Mouse (Mus musculus) midbrain, embryonic 11.5 days (tissue): ENCODE measurements around the gene Marveld2. TPM values are rescaled to one million over a fixed set of nuclear protein-coding genes. Genes with fewer than 3 reads are reported as not detected.

Source experiments
- ATAC-seq: fragments of 200-750 bp; cut with Nextera tagmentation; 2 replicates; pipeline ENCODE4 v1.8.0; 2017; ENCODE audit warnings: moderate TSS enrichment, moderate library complexity; ENCODE audit not compliant: low FRiP score
- DNase-seq: peaks from one replicate; pipeline ENCODE4 v3.0.0; 2015; ENCODE audit warnings: low spot score; ENCODE audit errors: missing footprints
- H3K27ac ChIP-seq: fragments of 300-500 bp; sonication (generic); 2 replicates; pipeline ENCODE4 v1.5.1; 2014; ENCODE audit warnings: low read depth, low read length
- H3K27me3 ChIP-seq: fragments of 300-500 bp; sonication (generic); 2 replicates; pipeline ENCODE4 v1.6.1; 2014; ENCODE audit warnings: mild to moderate bottlenecking, low read length, moderate library complexity, mixed read lengths; ENCODE audit not compliant: control insufficient read depth, insufficient read depth
- H3K36me3 ChIP-seq: fragments of 300-500 bp; sonication (generic); 2 replicates; pipeline ENCODE4 v1.6.1; 2014; ENCODE audit warnings: mild to moderate bottlenecking, low read length, moderate library complexity, mixed read lengths; ENCODE audit not compliant: control insufficient read depth, insufficient read depth
- H3K4me1 ChIP-seq: fragments of 300-500 bp; sonication (generic); 2 replicates; pipeline ENCODE4 v1.6.1; 2014; ENCODE audit warnings: low read length; ENCODE audit not compliant: control insufficient read depth, insufficient read depth
- H3K4me2 ChIP-seq: fragments of 300-500 bp; sonication (generic); 2 replicates; pipeline ENCODE4 v1.6.1; 2014; ENCODE audit warnings: mild to moderate bottlenecking, moderate library complexity
- H3K4me3 ChIP-seq: fragments of 300-500 bp; sonication (generic); 2 replicates; pipeline ENCODE4 v1.5.1; 2014; ENCODE audit warnings: low read depth, low read length
- H3K9ac ChIP-seq: fragments of 300-500 bp; sonication (generic); 2 replicates; pipeline ENCODE4 v1.6.1; 2014; ENCODE audit warnings: low read length
- H3K9me3 ChIP-seq: fragments of 300-500 bp; sonication (generic); 2 replicates; pipeline ENCODE4 v1.6.1; 2016; ENCODE audit warnings: low read length; ENCODE audit not compliant: control insufficient read depth
- WGBS: fragments of 180-500 bp; shearing (Covaris S2); extraction: QIAGEN DNeasy Blood & Tissue Kit; methylation state at CpG from one replicate; pipeline ENCODE4 v1.1.7; 2014; 5-methylcytosine and 5-hydroxymethylcytosine counted together
- polyA plus RNA-seq: library from polyadenylated mRNA; unstranded; fragments of >200 nt; fragmentation: Nextera tagmentation; extraction: Ambion mirVana; gene quantifications from 2 replicates; pipeline ENCODE4 v1.2.1, GENCODE M21; 2014

Gene Marveld2
- polyA plus RNA-seq, 1 experiment from 2014 or later = 1.4 TPM

DNA sequence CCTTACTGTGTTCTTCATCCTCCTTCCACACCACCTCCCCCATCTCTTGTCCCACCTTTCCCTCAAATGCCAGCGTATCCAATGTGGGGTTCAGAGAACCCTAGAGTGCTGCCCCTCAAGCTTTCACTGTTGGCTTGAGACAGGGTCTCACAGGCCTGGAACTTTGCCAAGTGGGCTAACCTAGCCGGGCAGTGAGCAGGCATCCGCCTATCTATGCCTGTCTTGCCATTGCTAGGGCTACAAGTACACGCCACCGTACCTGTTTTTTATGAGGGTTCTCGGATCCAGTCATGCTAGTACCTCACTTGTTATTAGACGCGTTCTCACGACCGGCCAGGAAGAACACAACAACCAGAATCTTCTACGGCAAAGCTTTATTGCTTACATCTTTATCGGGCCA, 28.1 kb downstream of the Marveld2 start:
- H3K36me3 ChIP-seq = no peaks in the 10 kb centered on the region
- DNase-seq (no peak), ATAC-seq (no peak)
- H3K4me1 ChIP-seq = no peaks in the 10 kb centered on the region
- H3K9ac ChIP-seq = no peak overlapping the region
- H3K27me3 ChIP-seq = no peaks in the 10 kb centered on the region
- no peak overlapping the region for H3K4me2 ChIP-seq
- no peaks in the 10 kb centered on the region for H3K9me3 ChIP-seq
- 88% methylated on average over 11 of the region's 12 CpGs for whole genome bisulfite sequencing
- H3K27ac ChIP-seq = no peak overlapping the region
- no peak overlapping the region for H3K4me3 ChIP-seq

- no peak for ATAC-seq
- no peak for DNase-seq
- WGBS = 64% methylated on average over 6 of the region's 6 CpGs
Observed at GRCm38 (mm10) chr13:100582144-100582543, 34.6 kb downstream of the Marveld2 start.

DNA sequence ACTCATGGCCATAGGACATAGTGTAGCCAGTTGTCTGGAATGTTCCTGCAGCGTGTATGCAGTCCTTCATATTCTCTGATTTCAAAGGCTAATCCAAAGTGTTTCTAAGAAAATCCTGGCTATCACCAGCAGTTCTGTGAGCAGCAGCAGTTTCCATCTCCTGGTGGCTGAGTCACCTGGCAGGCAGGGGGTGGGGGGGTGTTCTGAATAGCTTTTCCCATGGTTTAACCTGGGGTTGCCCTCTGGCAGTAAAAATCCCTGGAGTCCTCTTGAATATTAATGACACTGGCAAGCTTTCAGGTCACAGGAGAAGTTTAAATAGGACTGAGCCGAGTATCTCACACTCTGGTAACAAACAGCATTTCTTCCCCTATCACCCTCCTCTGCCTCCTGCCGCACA, 35.1 kb downstream of the Marveld2 start:
- no peak for ATAC-seq
- 45% methylated on average over 3 of the region's 3 CpGs for WGBS
- no peak overlapping the region for H3K27ac ChIP-seq
- no peak overlapping the region for H3K9ac ChIP-seq
- H3K4me1 ChIP-seq = no peaks in the 10 kb centered on the region; the same call in 1 of the 2 replicates
- H3K27me3 ChIP-seq = no peaks in the 10 kb centered on the region
- no peak overlapping the region for H3K4me2 ChIP-seq
- H3K36me3 ChIP-seq = no peaks in the 10 kb centered on the region
- H3K9me3 ChIP-seq = no peaks in the 10 kb centered on the region
- H3K4me3 ChIP-seq = no peak overlapping the region
- DNase-seq = no peak

More at GRCm38 (mm10) chr13:100582144-100582543, 34.6 kb downstream of the Marveld2 start:
- Histone ChIP-seq H3K9me3 (no peaks in the 10 kb centered on the region), H3K27me3 (no peaks in the 10 kb centered on the region), H3K4me1 (no peaks in the 10 kb centered on the region; the same call in 1 of the 2 replicates), H3K36me3 (no peaks in the 10 kb centered on the region), H3K4me2 (no peak overlapping the region), H3K27ac (no peak overlapping the region), H3K4me3 (no peak overlapping the region), H3K9ac (no peak overlapping the region)

- Histone ChIP-seq H3K4me3 (no peak overlapping the region), H3K36me3 (no peaks in the 10 kb centered on the region), H3K27ac (no peak overlapping the region), H3K4me1 (no peaks in the 10 kb centered on the region; the same call in 1 of the 2 replicates), H3K27me3 (no peaks in the 10 kb centered on the region), H3K9ac (no peak overlapping the region), H3K4me2 (no peak overlapping the region), H3K9me3 (no peaks in the 10 kb centered on the region)
- no peak for ATAC-seq
- no peak for DNase-seq
Observed at GRCm38 (mm10) chr13:100579951-100580350, 36.8 kb downstream of the Marveld2 start.

- Histone ChIP-seq H3K9me3 (no peaks in the 10 kb centered on the region), H3K9ac (no peak overlapping the region), H3K4me1 (no peaks in the 10 kb centered on the region; the same call in 1 of the 2 replicates), H3K4me2 (no peak overlapping the region), H3K4me3 (no peak overlapping the region), H3K27me3 (no peaks in the 10 kb centered on the region), H3K27ac (no peak overlapping the region), H3K36me3 (no peaks in the 10 kb centered on the region)
- WGBS = 58% methylated on average over 3 of the region's 3 CpGs
- ATAC-seq = no peak
- DNase-seq = no peak
Observed at GRCm38 (mm10) chr13:100579220-100579619, 37.6 kb downstream of the Marveld2 start.

GRCm38 (mm10) chr13:100575950-100576349, 40.8 kb downstream of the Marveld2 start:
- H3K9ac ChIP-seq = no peak overlapping the region
- H3K4me2 ChIP-seq = no peak overlapping the region
- no peaks in the 10 kb centered on the region for H3K4me1 ChIP-seq
- H3K4me3 ChIP-seq = no peak overlapping the region
- H3K9me3 ChIP-seq = no peaks in the 10 kb centered on the region
- H3K27me3 ChIP-seq = no peaks in the 10 kb centered on the region
- H3K27ac ChIP-seq = no peak overlapping the region
- ATAC-seq = no peak
- WGBS = 69% methylated on average over 2 of the region's 2 CpGs
- no peak for DNase-seq
- no peaks in the 10 kb centered on the region for H3K36me3 ChIP-seq

DNA sequence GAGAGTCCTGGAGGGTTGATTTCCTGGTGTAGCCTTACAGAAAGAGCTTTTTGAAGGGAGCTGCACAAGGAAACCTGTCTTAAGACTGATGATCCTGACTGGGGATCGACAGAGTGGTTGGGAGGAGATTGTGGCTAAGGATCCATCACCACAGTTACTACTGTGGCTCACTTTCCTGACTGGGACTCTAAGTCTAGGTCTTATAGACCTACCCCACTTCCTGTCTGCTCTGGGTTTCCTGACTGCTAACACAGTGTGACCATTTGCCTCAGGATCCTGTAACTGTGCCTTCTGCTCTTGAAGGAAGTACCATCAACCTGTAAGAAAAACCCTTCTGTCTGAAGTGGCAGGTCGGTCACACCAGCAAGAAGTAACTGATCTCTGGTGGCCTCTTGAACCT, 46.1 kb downstream of the Marveld2 start:
- Histone ChIP-seq H3K9me3 (no peaks in the 10 kb centered on the region), H3K4me2 (no peak overlapping the region), H3K4me3 (no peak overlapping the region), H3K27ac (no peak overlapping the region), H3K36me3 (no peaks in the 10 kb centered on the region), H3K4me1 (no peaks in the 10 kb centered on the region), H3K9ac (no peak overlapping the region), H3K27me3 (no peaks in the 10 kb centered on the region)
- 79% methylated on average over 2 of the region's 2 CpGs for WGBS
- ATAC-seq (no peak), DNase-seq (no peak)

DNA sequence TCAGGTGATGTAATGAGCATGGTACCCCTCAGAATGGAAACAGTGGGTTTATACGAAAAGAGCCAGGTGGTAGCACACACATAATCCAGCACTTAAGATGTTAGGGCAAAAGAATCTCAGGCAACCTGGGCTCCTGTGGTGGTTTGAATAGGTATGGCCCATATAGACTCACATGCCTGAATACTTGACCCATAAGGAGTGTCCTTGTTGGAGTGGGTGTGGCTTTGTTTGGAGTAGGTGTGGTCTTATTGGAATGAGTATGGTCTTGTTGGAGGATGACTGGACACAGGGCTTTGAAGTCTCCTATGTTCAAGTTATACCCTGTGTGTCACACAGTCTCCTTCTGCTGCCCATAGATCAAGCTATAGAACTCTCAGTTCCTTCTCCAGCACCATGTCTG, 48.4 kb downstream of the Marveld2 start:
- H3K27me3 ChIP-seq = no peaks in the 10 kb centered on the region
- no peaks in the 10 kb centered on the region for H3K9me3 ChIP-seq
- H3K9ac ChIP-seq = no peak overlapping the region
- no peak overlapping the region for H3K4me3 ChIP-seq
- no peaks in the 10 kb centered on the region for H3K4me1 ChIP-seq
- WGBS = 93% methylated on average over 1 of the region's 1 CpGs
- no peak overlapping the region for H3K4me2 ChIP-seq
- no peak for DNase-seq
- no peak for ATAC-seq
- no peak overlapping the region for H3K27ac ChIP-seq
- no peaks in the 10 kb centered on the region for H3K36me3 ChIP-seq

- Histone ChIP-seq H3K9ac (no peak overlapping the region), H3K36me3 (no peaks in the 10 kb centered on the region), H3K9me3 (no peaks in the 10 kb centered on the region), H3K4me3 (no peak overlapping the region), H3K27me3 (no peaks in the 10 kb centered on the region), H3K4me2 (no peak overlapping the region), H3K27ac (no peak overlapping the region), H3K4me1 (no peaks in the 10 kb centered on the region)
- DNase-seq = no peak
- ATAC-seq = no peak
- WGBS = 84% methylated on average over 9 of the region's 9 CpGs
Observed at GRCm38 (mm10) chr13:100559449-100559848, 57.3 kb downstream of the Marveld2 start.

GRCm38 (mm10) chr13:100557011-100557410, 59.8 kb downstream of the Marveld2 start:
- Histone ChIP-seq H3K4me2 (no peak overlapping the region), H3K4me1 (peaks cover 5% of the 10 kb centered on the region)

More at GRCm38 (mm10) chr13:100557011-100557410, 59.8 kb downstream of the Marveld2 start:
- DNase-seq (no peak), ATAC-seq (no peak)
- Histone ChIP-seq H3K27me3 (peaks cover 16% of the 10 kb centered on the region), H3K27ac (no peak overlapping the region), H3K36me3 (no peaks in the 10 kb centered on the region), H3K4me3 (no peak overlapping the region), H3K9ac (no peak overlapping the region), H3K9me3 (no peaks in the 10 kb centered on the region)
- WGBS = 73% methylated on average over 4 of the region's 4 CpGs
